Mouse (Mus musculus): ENCODE data around the gene Akap9. TPM values are rescaled to one million over a fixed set of nuclear protein-coding genes. Genes with fewer than 3 reads are reported as not detected.
"Not testable (repeated sequence)": the region's sequence is repeated elsewhere in the genome, so short reads cannot be mapped to it uniquely, and the experiment has no call there.

Akap9 gene
- polyA plus RNA-seq, 1 experiment from 2014 or later = 105 TPM

GRCm38 (mm10) chr5:4086309-4086708, 158.5 kb downstream of the Akap9 start:
- Histone ChIP-seq H3K27me3 (ENCODE audit: control insufficient read depth, insufficient read depth, low read length) (no peaks in the 10 kb centered on the region), H3K27ac (ENCODE audit: low read length) (no peak overlapping the region), H3K9ac (ENCODE audit: low read length) (no peak overlapping the region), H3K4me1 (ENCODE audit: control insufficient read depth, insufficient read depth, low read length) (no peaks in the 10 kb centered on the region), H3K9me3 (replicated peaks; ENCODE audit: control insufficient read depth, low read length) (no peaks in the 10 kb centered on the region), H3K4me2 (ENCODE audit: low read depth, low read length) (no peak overlapping the region), H3K36me3 (ENCODE audit: control insufficient read depth, insufficient read depth) (peaks cover 42% of the 10 kb centered on the region), H3K4me3 (ENCODE audit: low read length) (no peak overlapping the region)
- ATAC-seq (replicated peaks; ENCODE audit: extremely low read depth, insufficient read depth, low FRiP score) = no peak
- 92% methylated on average over 4 of the region's 4 CpGs for WGBS

- no peak for ATAC-seq (replicated peaks; ENCODE audit: extremely low read depth, insufficient read depth, low FRiP score)
- no peaks in the 10 kb centered on the region for H3K4me1 ChIP-seq (ENCODE audit: control insufficient read depth, insufficient read depth, low read length)
- no peak overlapping the region for H3K4me2 ChIP-seq (ENCODE audit: low read depth, low read length)
- no peaks in the 10 kb centered on the region for H3K9me3 ChIP-seq (replicated peaks; ENCODE audit: control insufficient read depth, low read length)
- 87% methylated on average over 5 of the region's 5 CpGs for WGBS
- no peaks in the 10 kb centered on the region for H3K27me3 ChIP-seq (ENCODE audit: control insufficient read depth, insufficient read depth, low read length)
- no peak overlapping the region for H3K9ac ChIP-seq (ENCODE audit: low read length)
- H3K4me3 ChIP-seq (ENCODE audit: low read length) = no peak overlapping the region
- no peak overlapping the region for H3K27ac ChIP-seq (ENCODE audit: low read length)
- H3K36me3 ChIP-seq (ENCODE audit: control insufficient read depth, insufficient read depth) = peaks cover 38% of the 10 kb centered on the region
These were observed 160.3 kb downstream of the Akap9 start for GRCm38 (mm10) chr5:4088190-4088589.

- 93% methylated on average over 5 of the region's 5 CpGs for WGBS
- Histone ChIP-seq H3K36me3 (ENCODE audit: control insufficient read depth, insufficient read depth) (peaks cover 32% of the 10 kb centered on the region), H3K9me3 (replicated peaks; ENCODE audit: control insufficient read depth, low read length) (no peaks in the 10 kb centered on the region), H3K27me3 (ENCODE audit: control insufficient read depth, insufficient read depth, low read length) (no peaks in the 10 kb centered on the region), H3K27ac (ENCODE audit: low read length) (no peak overlapping the region), H3K9ac (ENCODE audit: low read length) (no peak overlapping the region), H3K4me2 (ENCODE audit: low read depth, low read length) (no peak overlapping the region), H3K4me1 (ENCODE audit: control insufficient read depth, insufficient read depth, low read length) (no peaks in the 10 kb centered on the region; the same call in 1 of the 2 replicates), H3K4me3 (ENCODE audit: low read length) (no peak overlapping the region)
- no peak for ATAC-seq (replicated peaks; ENCODE audit: extremely low read depth, insufficient read depth, low FRiP score)
These were observed 166.6 kb downstream of the Akap9 start for GRCm38 (mm10) chr5:4094471-4094870.

- H3K4me2 ChIP-seq (ENCODE audit: low read depth, low read length) = no peak overlapping the region
- no peaks in the 10 kb centered on the region; the same call in 1 of the 2 replicates for H3K9me3 ChIP-seq (replicated peaks; ENCODE audit: control insufficient read depth, low read length)
- no peaks in the 10 kb centered on the region for H3K27me3 ChIP-seq (ENCODE audit: control insufficient read depth, insufficient read depth, low read length)
- H3K27ac ChIP-seq (ENCODE audit: low read length) = no peak overlapping the region
- peaks cover 22% of the 10 kb centered on the region for H3K36me3 ChIP-seq (ENCODE audit: control insufficient read depth, insufficient read depth)
- H3K4me3 ChIP-seq (ENCODE audit: low read length) = no peak overlapping the region
- ATAC-seq (replicated peaks; ENCODE audit: extremely low read depth, insufficient read depth, low FRiP score) = no peak
- no peak overlapping the region for H3K9ac ChIP-seq (ENCODE audit: low read length)
- peaks cover 5% of the 10 kb centered on the region for H3K4me1 ChIP-seq (ENCODE audit: control insufficient read depth, insufficient read depth, low read length)
- WGBS = 96% methylated on average over 4 of the region's 4 CpGs
These were observed 173.2 kb downstream of the Akap9 start for GRCm38 (mm10) chr5:4101031-4101430.

GRCm38 (mm10) chr5:4101770-4102169, 173.9 kb downstream of the Akap9 start:
- no peaks in the 10 kb centered on the region for H3K27me3 ChIP-seq (ENCODE audit: control insufficient read depth, insufficient read depth, low read length)
- no peak overlapping the region for H3K4me3 ChIP-seq (ENCODE audit: low read length)
- no peaks in the 10 kb centered on the region; the same call in 1 of the 2 replicates for H3K9me3 ChIP-seq (replicated peaks; ENCODE audit: control insufficient read depth, low read length)
- 95% methylated on average over 2 of the region's 2 CpGs for WGBS
- ATAC-seq (replicated peaks; ENCODE audit: extremely low read depth, insufficient read depth, low FRiP score) = no peak
- H3K36me3 ChIP-seq (ENCODE audit: control insufficient read depth, insufficient read depth) = peaks cover 22% of the 10 kb centered on the region
- H3K4me1 ChIP-seq (ENCODE audit: control insufficient read depth, insufficient read depth, low read length) = peaks cover 5% of the 10 kb centered on the region
- no peak overlapping the region for H3K27ac ChIP-seq (ENCODE audit: low read length)
- H3K9ac ChIP-seq (ENCODE audit: low read length) = no peak overlapping the region
- no peak overlapping the region for H3K4me2 ChIP-seq (ENCODE audit: low read depth, low read length)

- Histone ChIP-seq H3K4me2 (ENCODE audit: low read depth, low read length) (peak overlapping the region; percentile 86), H3K27me3 (ENCODE audit: control insufficient read depth, insufficient read depth, low read length) (no peaks in the 10 kb centered on the region), H3K27ac (ENCODE audit: low read length) (peak overlapping the region; percentile 96), H3K4me3 (ENCODE audit: low read length) (peak overlapping the region; percentile 85), H3K4me1 (ENCODE audit: control insufficient read depth, insufficient read depth, low read length) (peaks cover 5% of the 10 kb centered on the region), H3K36me3 (ENCODE audit: control insufficient read depth, insufficient read depth) (peaks cover 22% of the 10 kb centered on the region), H3K9ac (ENCODE audit: low read length) (peak overlapping the region; percentile 79), H3K9me3 (replicated peaks; ENCODE audit: control insufficient read depth, low read length) (no peaks in the 10 kb centered on the region; the same call in 1 of the 2 replicates)
- ATAC-seq (replicated peaks; ENCODE audit: extremely low read depth, insufficient read depth, low FRiP score) = peak; percentile 35; the same call in 1 of the 2 replicates
- WGBS = 1% methylated on average over 37 of the region's 41 CpGs
These were observed 175.9 kb downstream of the Akap9 start for GRCm38 (mm10) chr5:4103626-4104340.

GRCm38 (mm10) chr5:4104341-4105040, 176.6 kb downstream of the Akap9 start, which contains the start of gene Cyp51:
Gene Cyp51, minus strand, starts transcription at chr5:4104746.
- ATAC-seq (replicated peaks; ENCODE audit: extremely low read depth, insufficient read depth, low FRiP score) = peak; percentile 98
- Histone ChIP-seq H3K27me3 (ENCODE audit: control insufficient read depth, insufficient read depth, low read length) (no peaks in the 10 kb centered on the region), H3K9me3 (replicated peaks; ENCODE audit: control insufficient read depth, low read length) (no peaks in the 10 kb centered on the region; the same call in 1 of the 2 replicates), H3K4me2 (ENCODE audit: low read depth, low read length) (peak within 1 kb of the TSS; percentile 86), H3K36me3 (ENCODE audit: control insufficient read depth, insufficient read depth) (peaks cover 15% of the 10 kb centered on the region), H3K4me1 (ENCODE audit: control insufficient read depth, insufficient read depth, low read length) (peaks cover 5% of the 10 kb centered on the region), H3K9ac (ENCODE audit: low read length) (peak within 1 kb of the TSS; percentile 79), H3K4me3 (ENCODE audit: low read length) (peak within 1 kb of the TSS; percentile 85), H3K27ac (ENCODE audit: low read length) (peak within 1 kb of the TSS; percentile 96)
- under 1% methylated on average over 59 of the region's 59 CpGs for WGBS

- Histone ChIP-seq H3K4me3 (ENCODE audit: low read length) (no peak overlapping the region), H3K4me1 (ENCODE audit: control insufficient read depth, insufficient read depth, low read length) (peaks cover 5% of the 10 kb centered on the region), H3K27ac (ENCODE audit: low read length) (no peak overlapping the region), H3K4me2 (ENCODE audit: low read depth, low read length) (no peak overlapping the region), H3K9me3 (replicated peaks; ENCODE audit: control insufficient read depth, low read length) (no peaks in the 10 kb centered on the region; the same call in 1 of the 2 replicates), H3K36me3 (ENCODE audit: control insufficient read depth, insufficient read depth) (peaks cover 11% of the 10 kb centered on the region), H3K27me3 (ENCODE audit: control insufficient read depth, insufficient read depth, low read length) (no peaks in the 10 kb centered on the region), H3K9ac (ENCODE audit: low read length) (no peak overlapping the region)
- WGBS = 89% methylated on average over 2 of the region's 2 CpGs
- ATAC-seq (replicated peaks; ENCODE audit: extremely low read depth, insufficient read depth, low FRiP score) = no peak
These were observed 177.9 kb downstream of the Akap9 start for GRCm38 (mm10) chr5:4105651-4106186.

GRCm38 (mm10) chr5:4107056-4107455, 179.2 kb downstream of the Akap9 start:
- not testable (repeated sequence) for H3K4me3 ChIP-seq (ENCODE audit: low read length); H3K27me3 ChIP-seq (ENCODE audit: control insufficient read depth, insufficient read depth, low read length); H3K4me1 ChIP-seq (ENCODE audit: control insufficient read depth, insufficient read depth, low read length); H3K9ac ChIP-seq (ENCODE audit: low read length); H3K4me2 ChIP-seq (ENCODE audit: low read depth, low read length); H3K36me3 ChIP-seq (ENCODE audit: control insufficient read depth, insufficient read depth); ATAC-seq (replicated peaks; ENCODE audit: extremely low read depth, insufficient read depth, low FRiP score); H3K27ac ChIP-seq (ENCODE audit: low read length); H3K9me3 ChIP-seq (replicated peaks; ENCODE audit: control insufficient read depth, low read length)
- 64% methylated on average over 7 of the region's 7 CpGs for WGBS
